23 mouse cellular contexts compared by ENCODE assay signal in genomic region chr13:38140521-38140920, GRCm38 (mm10).
"Had no signal": no experiment of that assay in that cellular context is flagged by ENCODE, and none has a peak within 500 bp of the region (broad histone marks: within the 10 kb centered on the region; RNA-seq: fewer than 3 reads in every experiment).

No protein-coding gene starts in this region.

- H3K36me3 ChIP-seq: heart, embryonic 10.5 days; heart, embryonic 12.5 days; hindbrain, embryonic 10.5 days; hindbrain, embryonic 12.5 days; intestine, embryonic 15.5 days; kidney, embryonic 15.5 days; limb, embryonic 13.5 days; limb, embryonic 15.5 days; liver, embryonic 12.5 days had no signal

- H3K9ac ChIP-seq: heart, embryonic 12.5 days; hindbrain, embryonic 12.5 days; hindbrain, embryonic 14.5 days; intestine, embryonic 15.5 days; kidney, embryonic 15.5 days; limb, embryonic 13.5 days; limb, embryonic 15.5 days; liver, embryonic 12.5 days had no signal

- H3K4me3 ChIP-seq: gastrocnemius, adult 2 months; heart, embryonic 10.5 days; heart, embryonic 12.5 days; hindbrain, embryonic 10.5 days; hindbrain, embryonic 12.5 days; intestine, embryonic 15.5 days; kidney, embryonic 15.5 days; limb, embryonic 13.5 days; limb, embryonic 15.5 days; liver, embryonic 12.5 days had no signal

- H3K4me1 ChIP-seq: intestine, embryonic 15.5 days had no signal

- DNase-seq: gastrocnemius, adult 2 months; gastrocnemius, postnatal 10 days; gastrocnemius, postnatal 25 days; heart, postnatal 10 days; heart, postnatal 4 days; kidney, adult 18-20 months; kidney, adult 9 months; kidney, postnatal 14 days; kidney, postnatal 36 days; layer of hippocampus, adult 9-11 months; layer of hippocampus, postnatal 36 days; left cerebral cortex, postnatal 4 days had no signal

- H3K27me3 ChIP-seq: heart, embryonic 12.5 days; intestine, embryonic 15.5 days; kidney, embryonic 15.5 days; limb, embryonic 15.5 days had no signal

- H3K27ac ChIP-seq: gastrocnemius, adult 2 months; heart, embryonic 10.5 days; hindbrain, embryonic 10.5 days; hindbrain, embryonic 12.5 days; hindbrain, embryonic 14.5 days; intestine, embryonic 15.5 days; kidney, embryonic 15.5 days; kidney, postnatal 0 days; limb, embryonic 13.5 days; limb, embryonic 15.5 days; liver, embryonic 12.5 days had no signal
